Mouse (Mus musculus) Muller cell, postnatal 12 days (primary cell): ENCODE measurements around the gene Grid1.

Experiments
- DNase-seq: peaks from one replicate; pipeline ENCODE4 v3.0.0-alpha.2; 2015; ENCODE audit errors: inconsistent ontology term

Gene Grid1

GRCm38 (mm10) chr14:34819919-34820652 is at the start of gene Grid1:
TSS of gene Grid1 (plus strand) at chr14:34820108.
- DNase-seq = peak; percentile 67

GRCm38 (mm10) chr14:34770467-34770866 is 49.4 kb upstream of the Grid1 start:
- no peak for DNase-seq

- DNase-seq = no peak
Observed at GRCm38 (mm10) chr14:34771601-34772000, 48.3 kb upstream of the Grid1 start.

- no peak for DNase-seq
Observed at GRCm38 (mm10) chr14:34772132-34772531, 47.8 kb upstream of the Grid1 start.

- DNase-seq = no peak
Observed at GRCm38 (mm10) chr14:34773681-34774080, 46.2 kb upstream of the Grid1 start.

GRCm38 (mm10) chr14:34774231-34774630 is 45.7 kb upstream of the Grid1 start:
- no peak for DNase-seq

- no peak for DNase-seq
Observed at GRCm38 (mm10) chr14:34776719-34777385, 43.1 kb upstream of the Grid1 start.

- DNase-seq = peak; percentile 46
Observed at GRCm38 (mm10) chr14:34777810-34778209, 42.1 kb upstream of the Grid1 start.

- no peak for DNase-seq
Observed at GRCm38 (mm10) chr14:34778760-34779159, 41.1 kb upstream of the Grid1 start.

- DNase-seq = peak; percentile 82
Observed at GRCm38 (mm10) chr14:34793406-34794037, 26.4 kb upstream of the Grid1 start.

- DNase-seq = peak; percentile 56
Observed at GRCm38 (mm10) chr14:34810763-34811489, 9.0 kb upstream of the Grid1 start.

- no peak for DNase-seq
Observed at GRCm38 (mm10) chr14:34811490-34811808, 8.5 kb upstream of the Grid1 start.

GRCm38 (mm10) chr14:34816301-34816700 is 3.6 kb upstream of the Grid1 start:
- DNase-seq = no peak

- DNase-seq = no peak
Observed at GRCm38 (mm10) chr14:34818387-34818980, 1.4 kb upstream of the Grid1 start.

GRCm38 (mm10) chr14:34819121-34819918 is 588 bp upstream of the Grid1 start:
- DNase-seq = peak; percentile 41

GRCm38 (mm10) chr14:34820653-34821005 is 721 bp downstream of the Grid1 start:
- DNase-seq = no peak

GRCm38 (mm10) chr14:34821131-34821790 is 1.4 kb downstream of the Grid1 start:
- DNase-seq = peak; percentile 18

GRCm38 (mm10) chr14:34823136-34823535 is 3.2 kb downstream of the Grid1 start:
- peak; percentile 74 for DNase-seq

- DNase-seq = no peak
Observed at GRCm38 (mm10) chr14:34824186-34824585, 4.3 kb downstream of the Grid1 start.

GRCm38 (mm10) chr14:34825902-34826301 is 6.0 kb downstream of the Grid1 start:
- DNase-seq = peak; percentile 57

GRCm38 (mm10) chr14:34829831-34830230 is 9.9 kb downstream of the Grid1 start:
- DNase-seq = no peak
